Mouse (Mus musculus) spleen, adult 18-20 months (tissue): ENCODE data around the gene Fbxl14.
A peak's percentile ranks its signal among the peaks of the same experiment; 100 is the strongest.
"Not testable (repeated sequence)": the region's sequence is repeated elsewhere in the genome, so short reads cannot be mapped to it uniquely, and the experiment has no call there.

Experiments
- DNase-seq, 2 experiments: peaks; one replicate each; pipeline ENCODE4 v3.0.0; 2022; ENCODE audit warnings: mixed read lengths in 2 of 2

Gene Fbxl14

GRCm38 (mm10) chr6:119479343-119479875 is at the start of gene Fbxl14:
TSS of gene Fbxl14 (plus strand) at chr6:119479668.
- peak in 1 of 2 experiments; percentile 65 for DNase-seq

GRCm38 (mm10) chr6:119430508-119430907 is 49.0 kb upstream of the Fbxl14 start:
- peak in 1 of 2 experiments; percentile 50 for DNase-seq

DNA sequence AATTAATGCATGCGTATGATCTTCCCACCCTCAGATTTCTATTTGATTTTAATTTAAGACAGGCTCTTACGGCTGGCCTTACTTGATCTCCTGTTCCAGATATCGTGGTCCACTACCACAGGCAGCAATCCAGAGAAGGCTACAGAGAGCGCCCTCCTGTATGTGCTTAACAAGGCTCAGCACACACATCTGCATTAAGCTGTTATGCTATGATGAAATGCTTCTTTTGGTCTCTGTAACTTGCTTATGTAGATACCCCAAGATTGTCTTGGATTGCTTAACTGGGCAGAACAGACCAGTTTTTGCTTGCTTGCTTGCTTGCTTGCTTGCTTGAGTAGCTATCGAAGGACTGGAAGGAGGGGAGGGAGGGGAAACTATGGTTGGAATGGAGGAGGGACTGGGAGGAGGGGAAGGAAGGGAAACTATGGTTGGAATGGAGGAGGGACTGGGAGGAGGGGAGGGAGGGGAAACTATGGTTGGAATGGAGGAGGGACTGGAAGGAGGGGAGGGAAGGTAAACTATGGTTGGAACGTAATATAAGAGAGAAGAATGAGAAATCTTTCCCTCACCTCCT is 47.6 kb upstream of the Fbxl14 start:
- DNase-seq, result no peak

- no peak for DNase-seq
Observed at GRCm38 (mm10) chr6:119434394-119434793, 45.1 kb upstream of the Fbxl14 start.

DNA sequence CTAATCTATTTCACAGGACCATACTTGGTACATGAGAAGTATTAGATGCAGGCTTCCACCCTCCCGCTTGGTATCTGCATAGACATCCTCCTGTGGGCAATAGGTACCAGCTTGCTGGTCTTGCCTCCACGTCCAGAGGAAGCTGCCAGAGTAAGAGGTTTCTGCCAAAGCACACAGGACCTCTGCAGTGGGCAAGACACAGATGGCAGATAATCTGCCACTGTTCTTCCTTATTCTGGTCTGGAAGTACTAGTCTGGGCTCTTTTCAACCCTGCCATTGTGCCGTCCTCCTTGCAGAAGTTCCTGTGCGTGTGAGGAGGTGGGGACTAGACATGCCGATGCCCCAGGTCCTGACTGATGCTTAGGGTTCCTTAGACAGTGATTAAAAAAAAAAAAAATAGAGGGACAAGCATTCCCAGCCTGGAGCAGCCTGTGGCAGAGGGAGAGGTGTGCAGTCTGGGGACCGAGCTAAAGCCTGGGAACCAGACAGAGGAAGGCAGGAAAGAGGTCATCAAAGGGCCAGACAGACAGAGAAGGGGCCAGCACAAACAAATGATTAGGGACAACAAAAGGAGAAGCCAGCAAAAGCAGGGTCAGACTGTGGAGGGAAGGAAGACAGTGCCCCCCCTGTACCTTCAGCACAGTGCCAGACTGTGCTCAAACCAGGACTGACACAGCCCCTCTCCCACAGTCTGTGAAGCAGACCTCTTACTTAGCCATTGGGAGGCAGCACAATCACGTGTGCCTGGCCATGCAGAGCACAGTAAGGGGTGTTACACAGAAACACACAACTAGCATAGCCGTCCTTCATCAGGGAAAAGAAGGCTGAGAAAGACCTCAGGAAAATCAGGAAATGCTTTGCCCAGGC is 41.3 kb upstream of the Fbxl14 start:
- no peak for DNase-seq

GRCm38 (mm10) chr6:119442729-119443128 is 36.7 kb upstream of the Fbxl14 start:
- not testable (repeated sequence) for DNase-seq

- DNase-seq, result peak; percentile 47 to 80
Observed at GRCm38 (mm10) chr6:119443742-119444645, 35.5 kb upstream of the Fbxl14 start.

DNA sequence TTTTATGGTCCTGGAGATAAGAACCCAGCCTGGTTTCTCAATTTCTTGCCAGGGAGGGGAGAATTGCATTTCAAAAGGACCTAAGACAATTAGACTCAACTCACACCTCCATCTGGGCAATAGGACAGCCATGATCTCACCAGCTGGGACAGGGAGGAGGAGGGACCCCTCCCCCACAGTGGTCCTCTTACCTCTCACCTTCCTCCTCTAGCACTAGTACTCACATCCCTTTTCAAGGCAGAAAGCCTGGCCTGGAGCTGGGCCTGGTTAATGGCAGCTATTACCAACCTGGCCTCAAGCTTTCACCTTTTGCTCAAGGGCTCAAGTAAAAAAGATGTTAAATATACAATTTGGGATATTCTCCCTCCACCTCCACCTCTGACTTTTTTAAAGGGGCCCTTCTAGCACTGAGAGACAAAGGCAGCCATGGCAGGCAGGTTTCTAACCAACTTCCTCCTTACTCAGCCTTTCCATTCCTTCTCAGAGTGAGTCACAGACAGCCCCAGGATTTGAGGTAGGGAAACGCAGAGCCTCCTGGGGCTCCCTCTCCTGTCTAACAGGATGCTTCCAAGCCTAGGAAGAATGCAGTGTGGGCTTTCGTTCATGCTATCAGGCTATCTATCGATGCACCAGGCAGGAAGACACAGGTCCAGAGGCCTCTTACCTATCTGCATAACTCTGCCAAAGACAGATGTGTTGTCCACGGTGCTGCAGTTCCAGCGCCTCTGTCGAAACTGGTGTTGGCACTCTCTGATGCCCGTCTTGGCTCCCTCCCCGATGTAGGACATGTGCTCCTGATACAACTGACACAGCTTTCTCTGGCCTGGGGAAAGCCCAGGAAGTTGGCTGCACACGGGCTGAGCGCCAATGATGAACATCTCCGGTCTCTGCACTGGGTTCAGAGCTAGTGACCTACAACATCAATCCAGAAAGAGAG is 33.5 kb upstream of the Fbxl14 start:
- DNase-seq, result no peak

- DNase-seq, result no peak
Observed at GRCm38 (mm10) chr6:119448321-119449059, 31.0 kb upstream of the Fbxl14 start.

GRCm38 (mm10) chr6:119449060-119449499 is 30.4 kb upstream of the Fbxl14 start:
- DNase-seq, result peak in 1 of 2 experiments; percentile 30

DNA sequence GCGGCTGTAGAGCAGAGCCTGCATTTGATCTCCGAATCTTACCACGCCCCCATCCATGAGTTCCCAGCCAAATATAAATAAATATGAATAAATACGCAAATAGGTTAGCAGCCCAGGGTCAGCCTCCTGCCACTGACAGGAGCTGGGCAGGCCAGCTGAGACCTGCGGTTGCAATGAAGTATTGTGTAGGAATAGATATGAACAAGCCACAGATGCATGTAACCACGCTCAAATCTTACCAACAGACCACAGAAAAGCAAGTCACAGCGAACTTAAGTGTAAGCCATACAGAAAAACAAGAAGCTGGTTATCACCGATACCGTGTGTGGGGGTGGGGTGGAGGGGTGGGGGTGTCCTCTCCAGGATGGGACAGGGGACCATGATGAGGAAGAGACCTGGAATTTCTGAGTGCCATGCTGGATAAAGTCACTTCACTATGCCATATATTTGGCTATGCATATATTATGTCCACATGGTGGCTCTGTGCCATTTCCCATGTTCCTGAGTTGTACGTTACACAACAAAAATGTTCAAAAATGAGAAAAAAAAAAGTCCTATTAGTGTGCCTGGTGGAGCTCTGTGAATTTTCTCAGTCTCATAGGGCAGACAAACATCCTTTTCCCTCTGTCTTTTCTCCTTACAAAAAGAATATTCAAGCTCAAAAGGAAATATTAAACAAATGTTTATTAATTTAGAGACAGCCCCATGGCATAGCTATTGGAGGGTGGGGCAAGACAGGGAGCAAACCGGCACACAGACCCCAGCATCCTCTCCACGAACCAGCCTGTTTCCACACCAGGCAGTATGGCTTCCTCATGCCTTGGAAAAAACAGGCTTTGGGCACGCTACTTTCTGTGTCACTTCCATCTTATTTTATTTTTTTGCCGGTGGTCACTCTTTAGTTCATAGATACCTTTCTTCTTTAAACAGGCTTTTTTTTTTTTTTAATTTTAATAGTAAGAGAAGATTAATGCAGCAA is 28.2 kb upstream of the Fbxl14 start:
- no peak for DNase-seq

DNA sequence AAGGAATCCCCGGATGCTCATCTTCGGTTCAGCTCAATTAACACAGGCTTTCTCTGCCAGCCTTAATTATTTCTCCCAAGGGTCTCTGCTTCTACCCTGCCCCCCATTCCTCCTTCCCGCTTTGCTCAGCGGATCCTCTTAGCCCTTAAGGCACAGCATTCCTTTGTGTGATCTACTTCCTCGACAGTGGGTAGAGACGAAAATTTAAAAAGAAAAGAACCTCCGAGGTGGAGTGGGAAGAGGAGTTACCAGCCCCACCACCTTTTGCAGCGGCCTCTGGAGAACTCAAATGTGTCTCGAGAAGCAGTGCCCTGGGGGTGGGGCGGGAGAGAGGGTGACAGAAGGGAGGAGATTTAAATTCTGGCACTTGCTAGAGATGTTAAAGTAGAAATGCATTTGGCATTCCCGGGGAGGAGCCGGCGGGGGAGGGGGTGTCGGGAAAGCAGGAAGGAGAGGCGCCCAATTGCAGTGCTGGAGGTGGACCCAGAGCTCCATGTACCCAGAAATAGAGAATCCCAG is 27.4 kb upstream of the Fbxl14 start:
- no peak for DNase-seq

GRCm38 (mm10) chr6:119458166-119458565 is 21.3 kb upstream of the Fbxl14 start:
- no peak for DNase-seq

DNA sequence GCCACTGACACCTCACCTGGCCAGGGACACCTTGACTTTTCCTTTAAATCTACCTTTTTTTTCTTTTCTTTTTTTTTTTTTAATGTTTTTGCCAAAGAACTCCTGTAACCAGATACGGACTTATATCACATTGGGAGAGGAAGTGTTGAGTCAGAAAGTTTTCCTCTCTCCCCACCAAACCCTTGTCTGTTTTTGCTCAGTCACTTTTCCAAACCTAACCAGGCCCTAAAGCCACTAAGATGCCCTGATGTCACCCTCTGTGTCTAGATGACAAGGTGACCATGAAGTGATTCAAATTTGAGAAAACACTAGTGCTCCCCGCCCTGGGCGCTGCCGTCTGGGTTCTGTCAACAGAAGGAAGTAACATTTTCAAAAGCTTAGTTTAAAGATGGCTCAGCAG is 20.4 kb upstream of the Fbxl14 start:
- DNase-seq, result no peak

DNA sequence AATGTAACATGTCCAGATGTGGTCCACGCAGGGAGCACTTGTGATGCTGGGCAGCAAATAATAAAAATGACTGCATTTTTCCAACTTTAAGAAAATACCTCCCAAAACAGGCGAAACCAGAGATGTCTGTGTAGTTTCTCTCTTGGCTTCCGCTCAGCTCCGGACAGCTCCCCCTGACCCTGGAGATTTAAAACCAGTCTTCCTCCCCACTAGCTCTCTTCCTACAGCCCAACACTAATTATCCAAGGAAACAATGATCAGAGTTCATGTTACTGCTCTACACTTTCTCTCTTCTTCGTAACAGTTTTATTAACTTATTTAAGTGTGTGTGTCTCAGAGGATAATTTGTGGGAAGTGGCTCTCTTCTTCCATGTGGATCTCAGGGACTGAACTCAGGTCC is 19.1 kb upstream of the Fbxl14 start:
- DNase-seq, result no peak

GRCm38 (mm10) chr6:119466161-119466560 is 13.3 kb upstream of the Fbxl14 start:
- no peak for DNase-seq

- no peak for DNase-seq
Observed at GRCm38 (mm10) chr6:119466921-119467784, 12.3 kb upstream of the Fbxl14 start.

DNA sequence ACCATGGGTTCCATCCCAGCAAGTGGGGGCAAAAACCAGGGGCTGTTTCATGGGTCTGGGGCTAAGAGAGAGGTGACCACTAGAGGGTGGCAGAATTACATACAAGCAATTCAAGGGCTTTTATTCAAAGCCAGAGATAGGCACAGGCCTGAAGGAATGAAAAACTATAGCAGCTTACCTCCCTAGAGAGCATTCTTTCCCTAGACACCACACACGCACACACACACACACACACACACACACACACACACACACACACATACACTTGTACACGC is 11.7 kb upstream of the Fbxl14 start:
- DNase-seq, result no peak

- no peak for DNase-seq
Observed at GRCm38 (mm10) chr6:119470777-119471176, 8.7 kb upstream of the Fbxl14 start.
